In genomic region chr4:124110705-124111104, GRCm38 (mm10) we compare ENCODE assay signal across 10 mouse cellular contexts.
DNase-seq lines count a peak whose midpoint lies in the region; ATAC-seq and TF ChIP-seq lines count a peak whose summit lies in the region.
"Had no signal": no experiment of that assay in that cellular context is flagged by ENCODE, and none has a peak within 500 bp of the region (broad histone marks: within the 10 kb centered on the region; RNA-seq: fewer than 3 reads in every experiment).

No protein-coding gene starts in this region.

- TF ChIP-seq CTCF in layer of hippocampus, adult 2 months (conservative IDR thresholded peaks at IDR 0.05), result peak; percentile 68

- ATAC-seq in limb, embryonic 11.5 days (ENCODE audit: insufficient number of reproducible peaks, low FRiP score, low TSS enrichment, low read depth), result no peak
- ATAC-seq in megakaryocyte-erythroid progenitor cell, adult 5-6 weeks (replicated peaks; ENCODE audit: low FRiP score, low TSS enrichment, poor library complexity, severe bottlenecking), result no peak
- ATAC-seq: forebrain, embryonic 15.5 days had no signal

- peak; percentile 11 for DNase-seq in adrenal gland, postnatal 10 days
- no peak for DNase-seq in adrenal gland, adult 2 months
- DNase-seq in layer of hippocampus, adult 2 months (ENCODE audit: low spot score in 2 of 2), result no peak
- no peak for DNase-seq in layer of hippocampus, postnatal 36 days
- DNase-seq in ES-E14 (ENCODE audit: low read depth, low spot score), result peak; percentile 60
- peak; percentile 48 for DNase-seq in limb, embryonic 11.5 days (ENCODE audit: low spot score)
- no peak for DNase-seq in cerebellum, adult 11 months

- no peaks in the 10 kb centered on the region for H3K9me3 ChIP-seq in ES-E14 (ENCODE audit: control insufficient read depth, insufficient read depth, low read depth, low read length)
- 0 out of 2 replicates have a peak, but pooled peaks cover 2% of the 10 kb centered on the region for H3K9me3 ChIP-seq in limb, embryonic 11.5 days (ENCODE audit: control insufficient read depth, low read length)
- H3K9me3 ChIP-seq: forebrain, embryonic 15.5 days; liver, embryonic 15.5 days had no signal

- in situ Hi-C loops in ES-E14 (cut with MboI; ENCODE audit: low sequenced_read_pairs in 2 of 2, unreplicated experiment in 2 of 2), result no loop called here

- no peaks in the 10 kb centered on the region for H3K27me3 ChIP-seq in limb, embryonic 11.5 days (ENCODE audit: control insufficient read depth, insufficient read depth, low read length)
- H3K27me3 ChIP-seq: forebrain, embryonic 15.5 days; liver, embryonic 15.5 days had no signal

- H3K4me1 ChIP-seq in ES-E14 (ENCODE audit: control insufficient read depth in 2 of 2, insufficient read depth in 2 of 2, low read length in 2 of 2, poor library complexity in 1 of 2), result 0 out of 4 replicates have a peak, but pooled peaks cover 0 to 2% of the 10 kb centered on the region in 2 experiments
- H3K4me1 ChIP-seq in limb, embryonic 11.5 days (ENCODE audit: control insufficient read depth, insufficient read depth, low read length), result no peaks in the 10 kb centered on the region
- H3K4me1 ChIP-seq: liver, embryonic 15.5 days had no signal

- H3K9ac ChIP-seq in ES-E14 (ENCODE audit: insufficient read depth, low read depth, low read length, poor library complexity, severe bottlenecking), result no peak overlapping the region
- no peak overlapping the region for H3K9ac ChIP-seq in limb, embryonic 11.5 days (ENCODE audit: low read length)
- H3K9ac ChIP-seq: forebrain, embryonic 15.5 days; liver, embryonic 15.5 days had no signal

- no peaks in the 10 kb centered on the region for H3K36me3 ChIP-seq in ES-E14 (ENCODE audit: control insufficient read depth, insufficient read depth, low read length, poor library complexity, severe bottlenecking)
- H3K36me3 ChIP-seq in limb, embryonic 11.5 days (ENCODE audit: control insufficient read depth, insufficient read depth, low read length), result no peaks in the 10 kb centered on the region
- H3K36me3 ChIP-seq: forebrain, embryonic 15.5 days; liver, embryonic 15.5 days had no signal

- H3K4me3 ChIP-seq in layer of hippocampus, adult 2 months, result no peak overlapping the region
- H3K4me3 ChIP-seq in ES-E14 (ENCODE audit: insufficient read depth in 1 of 2, low read depth in 1 of 2, low read length in 2 of 2, poor library complexity in 1 of 2, severe bottlenecking in 1 of 2), result no peak overlapping the region
- H3K4me3 ChIP-seq in limb, embryonic 11.5 days (ENCODE audit: low read depth, low read length), result no peak overlapping the region
- H3K4me3 ChIP-seq: forebrain, embryonic 15.5 days; liver, embryonic 15.5 days had no signal

- 67% methylated on average over 8 of the region's 8 CpGs for WGBS in limb, embryonic 11.5 days

- no peak overlapping the region for H3K27ac ChIP-seq in layer of hippocampus, adult 2 months
- no peak overlapping the region for H3K27ac ChIP-seq in ES-E14 (ENCODE audit: insufficient read depth, low read depth, low read length, poor library complexity, severe bottlenecking)
- no peak overlapping the region for H3K27ac ChIP-seq in limb, embryonic 11.5 days (replicated peaks; ENCODE audit: low read depth, low read length)
- H3K27ac ChIP-seq: forebrain, embryonic 15.5 days; liver, embryonic 15.5 days had no signal

- H3K4me2 ChIP-seq in limb, embryonic 11.5 days (ENCODE audit: low read depth, severe bottlenecking), result no peak overlapping the region
- H3K4me2 ChIP-seq: forebrain, embryonic 15.5 days; liver, embryonic 15.5 days had no signal

TF ChIP-seq in ES-E14, 5 proteins besides CTCF, POLR2A, EP300 and RAD21:
- TF ChIP-seq ZNF384 (IDR thresholded peaks at IDR 0.05; ENCODE audit: low read depth, low read length) (no peak), HCFC1 (IDR thresholded peaks at IDR 0.05; ENCODE audit: borderline replicate concordance, insufficient read depth, low read length) (no peak), ZC3H11A (IDR thresholded peaks at IDR 0.05; ENCODE audit: borderline replicate concordance, low read depth, low read length) (no peak), CHD2 (IDR thresholded peaks at IDR 0.05; ENCODE audit: low read depth, low read length) (no peak)
TF ChIP-seq in ES-E14: peak in this region for 0.

Comparison
In these comparisons a context has a peak if more than half of its experiments do, and no peak if none do; other contexts are left out.
1. DNase-seq: peak in adrenal gland, postnatal 10 days (single experiment), ES-E14 (single experiment) and limb, embryonic 11.5 days (single experiment); none in adrenal gland, adult 2 months (single experiment), layer of hippocampus, adult 2 months (0 of 2), layer of hippocampus, postnatal 36 days (0 of 2) and cerebellum, adult 11 months (single experiment).